Mouse (Mus musculus): ENCODE measurements around the gene Cel.

DNA sequence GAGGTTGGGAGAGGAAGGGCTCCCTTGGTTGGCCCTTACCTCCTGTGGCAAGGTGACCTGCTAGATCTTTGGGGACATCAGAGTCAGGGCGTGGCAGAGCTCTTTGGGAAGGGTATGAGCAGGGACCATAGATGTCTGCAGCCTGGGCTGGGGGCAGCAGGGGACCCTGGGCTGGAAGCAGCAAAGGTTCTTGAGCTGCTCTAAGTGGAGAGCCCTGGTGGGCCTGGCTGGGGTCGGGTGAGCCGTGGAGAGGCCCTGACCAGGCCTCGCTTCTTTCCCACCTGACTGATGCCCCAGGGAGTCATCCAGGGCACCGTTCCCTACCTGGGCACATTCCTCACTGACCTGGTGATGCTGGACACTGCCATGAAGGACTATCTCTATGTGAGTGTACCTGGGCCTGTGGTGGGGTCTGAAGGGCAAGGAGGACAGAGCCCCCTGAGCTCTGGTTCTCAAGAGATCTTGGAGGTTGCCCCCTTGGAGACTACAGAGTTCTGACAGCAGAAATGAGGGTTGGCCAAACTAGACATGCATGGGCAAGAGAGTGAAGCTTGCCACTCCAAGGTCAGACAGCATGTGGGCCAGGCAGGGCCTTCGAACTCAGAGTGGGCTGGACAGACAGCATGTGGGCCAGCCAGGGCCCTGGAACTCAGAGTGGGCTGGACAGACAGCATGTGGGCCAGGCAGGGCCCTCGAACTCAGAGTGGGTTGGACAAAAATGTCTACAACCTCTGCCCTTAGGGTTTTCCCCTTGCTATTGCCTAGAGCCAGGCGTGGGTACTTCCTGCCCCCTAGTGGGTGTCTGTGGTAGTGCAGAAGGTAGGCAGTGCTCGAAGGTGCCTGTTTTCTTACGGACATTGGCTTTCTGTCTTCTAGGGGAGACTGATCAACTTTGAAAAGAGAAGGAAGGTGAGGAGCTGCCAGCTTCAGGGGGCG lies 15.7 kb downstream of the Cel start:
- TF ChIP-seq POLR2A (IDR thresholded peaks at IDR 0.05; ENCODE audit: control insufficient read depth in 1 of 2, insufficient read depth in 1 of 2, low read depth in 1 of 2, low read length in 2 of 2, poor library complexity in 1 of 2), result no peak
- TF ChIP-seq CTCF (IDR thresholded peaks at IDR 0.05 in 2 of 3, conservative IDR thresholded peaks at IDR 0.05 in 1 of 3; ENCODE audit: control insufficient read depth in 1 of 3, insufficient read depth in 1 of 3, low read depth in 2 of 3, low read length in 3 of 3, poor library complexity in 1 of 3, severe bottlenecking in 1 of 3), result peak; percentile 91 to 98 (median 93)
- no peak for TF ChIP-seq KAT2A (conservative IDR thresholded peaks at IDR 0.05; ENCODE audit: low read depth, low read length)
- no peak for TF ChIP-seq E2F4 (IDR thresholded peaks at IDR 0.05; ENCODE audit: borderline replicate concordance, low read depth, low read length)
- TF ChIP-seq USF1 (IDR thresholded peaks at IDR 0.05; ENCODE audit: low read depth, low read length), result no peak
- TF ChIP-seq POLR2AphosphoS5 (IDR thresholded peaks at IDR 0.05; ENCODE audit: borderline replicate concordance, low read depth, low read length), result no peak
- no peak for TF ChIP-seq CHD2 (IDR thresholded peaks at IDR 0.05; ENCODE audit: low read length)
- no peak for TF ChIP-seq GATA1 (IDR thresholded peaks at IDR 0.05; ENCODE audit: low read depth, low read length)
- TF ChIP-seq TCF12 (IDR thresholded peaks at IDR 0.05; ENCODE audit: low read depth, low read length), result no peak
- no peak for TF ChIP-seq EP300 (IDR thresholded peaks at IDR 0.05; ENCODE audit: low read depth in 1 of 2, low read length in 2 of 2)
- TF ChIP-seq ZNF384 (IDR thresholded peaks at IDR 0.05; ENCODE audit: low read depth, low read length), result no peak
